Mouse (Mus musculus) embryonic facial prominence, embryonic 12.5 days (tissue): ENCODE data around the gene Lpin3. TPM values are rescaled to one million over a fixed set of nuclear protein-coding genes. Genes with fewer than 3 reads are reported as not detected.

ENCODE experiments used
- ATAC-seq: fragments of 200-750 bp; cut with Nextera tagmentation; 2 replicates; pipeline ENCODE4 v1.8.0; 2017; ENCODE audit not compliant: insufficient number of reproducible peaks, insufficient read depth, low FRiP score, low TSS enrichment
- H3K27ac ChIP-seq: fragments of 300-500 bp; sonication (generic); 2 replicates; pipeline ENCODE4 v1.5.1; 2016; ENCODE audit warnings: mild to moderate bottlenecking
- H3K27me3 ChIP-seq: fragments of 300-500 bp; sonication (generic); 2 replicates; pipeline ENCODE4 v1.6.1; 2016; ENCODE audit warnings: mild to moderate bottlenecking, moderate library complexity
- H3K36me3 ChIP-seq: fragments of 300-500 bp; sonication (generic); 2 replicates; pipeline ENCODE4 v1.6.1; 2016; ENCODE audit warnings: mild to moderate bottlenecking
- H3K4me1 ChIP-seq: fragments of 300-500 bp; sonication (generic); 2 replicates; pipeline ENCODE4 v1.6.1; 2016
- H3K4me2 ChIP-seq: fragments of 300-500 bp; sonication (generic); replicated peaks from 2 replicates; pipeline ENCODE4 v1.6.1; 2016; ENCODE audit warnings: mild to moderate bottlenecking, moderate library complexity
- H3K4me3 ChIP-seq: fragments of 300-500 bp; sonication (generic); 2 replicates; pipeline ENCODE4 v1.5.1; 2016; ENCODE audit warnings: mild to moderate bottlenecking
- H3K9ac ChIP-seq: fragments of 300-500 bp; sonication (generic); 2 replicates; pipeline ENCODE4 v1.6.1; 2016; ENCODE audit warnings: mild to moderate bottlenecking, moderate library complexity
- H3K9me3 ChIP-seq: fragments of 300-500 bp; sonication (generic); 2 replicates; pipeline ENCODE4 v1.6.1; 2016; ENCODE audit warnings: mild to moderate bottlenecking, moderate library complexity
- WGBS: fragments of 180-500 bp; shearing (Covaris S2); methylation state at CpG from one replicate; pipeline ENCODE4 v1.1.7; 2016; 5-methylcytosine and 5-hydroxymethylcytosine counted together
- polyA plus RNA-seq: library from polyadenylated mRNA; unstranded; fragments of >200 nt; fragmentation: Nextera tagmentation; extraction: Ambion mirVana; gene quantifications from 2 replicates; pipeline ENCODE4 v1.2.1, GENCODE M21; 2016

Gene Lpin3
- 2.1 and 2.7 TPM in 2 replicates for polyA plus RNA-seq

GRCm38 (mm10) chr2:160880453-160881195, at the start of gene Lpin3:
Gene Lpin3, plus strand, starts transcription at chr2:160880670.
- H3K4me2 ChIP-seq = no peak within 1 kb of the TSS
- no peaks in the 10 kb centered on the region for H3K27me3 ChIP-seq
- no peaks in the 10 kb centered on the region for H3K9me3 ChIP-seq
- no peaks in the 10 kb centered on the region for H3K4me1 ChIP-seq
- ATAC-seq = no peak
- no peak within 1 kb of the TSS for H3K9ac ChIP-seq
- H3K36me3 ChIP-seq = no peaks in the 10 kb centered on the region
- no peak within 1 kb of the TSS for H3K4me3 ChIP-seq
- 69% methylated on average over 13 of the region's 13 CpGs for WGBS
- no peak within 1 kb of the TSS for H3K27ac ChIP-seq

DNA sequence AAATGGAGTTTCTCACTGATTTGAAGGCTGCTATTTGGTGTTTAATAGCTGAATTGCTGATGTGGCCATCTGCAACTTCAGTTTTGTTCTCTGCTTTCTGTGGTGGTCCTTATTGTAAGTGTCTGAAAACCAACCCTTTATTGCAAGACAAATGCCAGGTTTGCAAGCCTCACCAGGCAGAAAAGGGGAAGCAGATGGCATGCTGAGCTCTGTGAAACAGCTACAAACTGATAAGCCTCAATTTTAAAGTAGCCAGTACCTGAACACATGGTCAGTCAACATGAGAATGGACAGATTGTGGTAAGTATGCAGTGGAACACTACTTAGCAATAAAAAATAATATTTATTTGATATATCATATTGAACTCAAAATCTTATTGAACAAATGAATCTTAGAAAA, 39.6 kb upstream of the Lpin3 start:
- Histone ChIP-seq H3K36me3 (no peaks in the 10 kb centered on the region), H3K4me1 (no peaks in the 10 kb centered on the region), H3K4me3 (no peak overlapping the region), H3K27ac (no peak overlapping the region), H3K27me3 (no peaks in the 10 kb centered on the region), H3K9me3 (no peaks in the 10 kb centered on the region), H3K9ac (no peak overlapping the region), H3K4me2 (no peak overlapping the region)
- ATAC-seq = no peak

- no peak overlapping the region for H3K27ac ChIP-seq
- no peaks in the 10 kb centered on the region for H3K4me1 ChIP-seq
- no peak overlapping the region for H3K9ac ChIP-seq
- no peak for ATAC-seq
- no peak overlapping the region for H3K4me2 ChIP-seq
- H3K27me3 ChIP-seq = no peaks in the 10 kb centered on the region
- H3K36me3 ChIP-seq = no peaks in the 10 kb centered on the region
- no peaks in the 10 kb centered on the region for H3K9me3 ChIP-seq
- 75% methylated on average over 1 of the region's 1 CpGs for WGBS
- H3K4me3 ChIP-seq = no peak overlapping the region
Observed at GRCm38 (mm10) chr2:160847664-160848063, 32.8 kb upstream of the Lpin3 start.

DNA sequence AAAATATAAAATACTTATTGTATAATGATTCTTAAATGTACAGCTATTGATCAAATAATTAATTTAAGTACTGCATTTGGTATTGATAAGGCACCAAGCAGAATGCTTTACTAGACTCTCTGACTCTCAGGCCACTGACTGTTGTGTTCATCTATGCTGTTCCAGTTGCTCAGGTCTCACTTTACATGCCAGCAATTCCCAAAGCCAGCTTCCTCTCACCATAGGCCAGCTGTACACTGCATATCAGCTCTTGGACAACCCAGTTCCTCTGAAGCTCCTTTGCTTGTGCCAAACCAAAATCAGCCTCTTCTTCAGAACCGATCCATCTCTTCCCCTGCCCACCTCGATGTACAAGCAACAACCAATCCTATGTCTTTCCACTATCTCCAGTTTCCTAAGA, 32.3 kb upstream of the Lpin3 start:
- Histone ChIP-seq H3K27ac (no peak overlapping the region), H3K27me3 (no peaks in the 10 kb centered on the region), H3K4me2 (no peak overlapping the region), H3K4me3 (no peak overlapping the region), H3K4me1 (no peaks in the 10 kb centered on the region), H3K9ac (no peak overlapping the region), H3K36me3 (no peaks in the 10 kb centered on the region), H3K9me3 (no peaks in the 10 kb centered on the region)
- no peak for ATAC-seq
- WGBS = 91% methylated on average over 2 of the region's 2 CpGs

GRCm38 (mm10) chr2:160849617-160850240, 30.7 kb upstream of the Lpin3 start:
- Histone ChIP-seq H3K9me3 (no peaks in the 10 kb centered on the region), H3K4me1 (no peaks in the 10 kb centered on the region), H3K4me3 (no peak overlapping the region), H3K4me2 (no peak overlapping the region), H3K27me3 (no peaks in the 10 kb centered on the region), H3K27ac (no peak overlapping the region), H3K9ac (no peak overlapping the region), H3K36me3 (no peaks in the 10 kb centered on the region)
- ATAC-seq = no peak
- WGBS = 77% methylated on average over 3 of the region's 3 CpGs

DNA sequence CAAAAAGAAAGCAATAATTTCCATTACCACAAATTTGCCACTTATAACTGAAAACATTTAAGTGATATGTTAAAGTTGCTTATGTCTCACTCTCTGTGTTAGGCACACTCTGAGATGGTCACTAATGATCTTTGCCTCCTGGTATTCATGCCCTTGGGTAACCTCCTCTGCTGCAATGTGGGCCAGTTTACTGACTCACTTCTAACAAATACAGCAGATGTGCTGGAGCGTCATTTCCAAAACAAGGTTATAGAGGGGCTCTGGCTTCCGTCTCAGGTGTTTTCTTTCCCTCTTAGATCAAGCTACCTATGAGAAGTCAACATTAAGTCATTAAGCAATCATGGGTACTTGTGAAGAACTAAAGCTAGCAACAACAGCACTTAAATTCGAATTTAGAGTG, 30.1 kb upstream of the Lpin3 start:
- ATAC-seq = no peak
- Histone ChIP-seq H3K9ac (no peak overlapping the region), H3K27ac (no peak overlapping the region), H3K4me2 (no peak overlapping the region), H3K4me1 (no peaks in the 10 kb centered on the region), H3K9me3 (no peaks in the 10 kb centered on the region), H3K27me3 (no peaks in the 10 kb centered on the region), H3K36me3 (no peaks in the 10 kb centered on the region), H3K4me3 (no peak overlapping the region)
- WGBS = 72% methylated on average over 3 of the region's 3 CpGs

DNA sequence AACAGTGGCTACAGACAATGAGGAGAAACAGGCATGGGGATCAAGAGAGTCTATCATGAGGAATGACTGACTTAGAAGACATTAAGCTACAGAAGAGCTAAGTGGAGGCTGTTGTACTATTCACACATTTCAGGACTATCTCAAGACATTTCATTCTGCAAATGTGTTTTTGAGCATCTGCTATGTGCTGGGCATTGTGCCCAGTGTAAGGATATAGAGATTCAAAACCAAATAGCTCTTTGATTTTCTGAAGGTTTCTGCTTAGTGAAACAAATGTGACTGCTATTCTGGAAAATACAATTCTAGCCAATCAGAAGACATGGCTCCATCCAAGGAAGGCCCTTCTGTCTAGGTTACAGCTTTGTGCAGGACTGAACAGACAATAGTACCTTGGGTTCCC, 25.8 kb upstream of the Lpin3 start:
- no peak overlapping the region for H3K4me2 ChIP-seq
- H3K4me1 ChIP-seq = no peaks in the 10 kb centered on the region
- no peaks in the 10 kb centered on the region for H3K36me3 ChIP-seq
- H3K4me3 ChIP-seq = no peak overlapping the region
- H3K27me3 ChIP-seq = no peaks in the 10 kb centered on the region
- H3K27ac ChIP-seq = no peak overlapping the region
- ATAC-seq = no peak
- no peaks in the 10 kb centered on the region for H3K9me3 ChIP-seq
- H3K9ac ChIP-seq = no peak overlapping the region

- H3K27me3 ChIP-seq = no peaks in the 10 kb centered on the region
- H3K36me3 ChIP-seq = no peaks in the 10 kb centered on the region
- no peak overlapping the region for H3K4me2 ChIP-seq
- H3K9ac ChIP-seq = no peak overlapping the region
- H3K9me3 ChIP-seq = no peaks in the 10 kb centered on the region
- no peak for ATAC-seq
- 75% methylated on average over 5 of the region's 5 CpGs for WGBS
- no peak overlapping the region for H3K4me3 ChIP-seq
- no peaks in the 10 kb centered on the region for H3K4me1 ChIP-seq
- H3K27ac ChIP-seq = no peak overlapping the region
Observed at GRCm38 (mm10) chr2:160856359-160857102, 23.9 kb upstream of the Lpin3 start.

DNA sequence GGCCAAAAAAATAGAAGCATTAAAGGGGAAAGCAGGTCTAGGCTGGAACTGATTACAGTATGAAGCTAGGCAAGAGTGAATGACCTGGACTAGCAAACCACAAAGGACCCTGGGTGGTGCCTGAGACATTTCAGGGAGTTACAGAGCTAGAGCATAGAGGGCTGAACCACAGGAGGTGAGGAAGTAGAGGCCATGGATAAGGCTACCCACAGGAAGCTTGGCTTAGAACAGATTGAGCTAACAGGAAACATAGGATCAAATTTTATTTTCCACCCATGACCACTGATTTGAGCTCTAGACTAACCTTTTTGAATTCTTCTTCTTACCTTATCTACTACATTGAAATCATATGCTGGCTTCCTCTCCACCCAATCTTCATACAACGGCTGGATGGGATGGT, 20.1 kb upstream of the Lpin3 start:
- Histone ChIP-seq H3K9ac (no peak overlapping the region), H3K9me3 (no peaks in the 10 kb centered on the region), H3K4me1 (no peaks in the 10 kb centered on the region), H3K27me3 (no peaks in the 10 kb centered on the region), H3K4me3 (no peak overlapping the region), H3K4me2 (no peak overlapping the region), H3K27ac (no peak overlapping the region), H3K36me3 (no peaks in the 10 kb centered on the region)
- 58% methylated on average over 1 of the region's 1 CpGs for WGBS
- ATAC-seq = no peak

DNA sequence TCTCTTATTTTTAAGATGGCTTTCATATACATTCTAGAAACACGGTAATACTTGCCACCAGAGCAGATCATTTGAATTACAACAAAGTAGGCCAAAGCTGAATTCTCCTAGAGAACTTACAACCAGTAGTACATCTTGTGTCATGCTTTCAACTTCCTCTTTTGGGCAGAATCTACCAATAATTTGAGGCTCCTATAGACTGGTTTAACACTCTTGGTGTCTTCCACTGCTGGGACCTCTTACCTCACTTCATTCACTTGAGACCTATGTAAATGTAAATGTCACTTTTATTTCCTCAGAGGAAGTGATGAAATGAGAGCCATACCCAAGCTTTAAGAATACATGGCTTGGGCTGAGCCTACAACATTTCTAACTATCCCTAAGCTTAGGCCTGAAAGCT, 16.4 kb upstream of the Lpin3 start:
- H3K27me3 ChIP-seq = no peaks in the 10 kb centered on the region
- no peaks in the 10 kb centered on the region for H3K36me3 ChIP-seq
- no peak overlapping the region for H3K4me2 ChIP-seq
- H3K4me3 ChIP-seq = no peak overlapping the region
- H3K9ac ChIP-seq = no peak overlapping the region
- WGBS = 82% methylated on average over 1 of the region's 1 CpGs
- no peaks in the 10 kb centered on the region for H3K4me1 ChIP-seq
- no peak for ATAC-seq
- H3K27ac ChIP-seq = no peak overlapping the region
- H3K9me3 ChIP-seq = no peaks in the 10 kb centered on the region

GRCm38 (mm10) chr2:160865266-160865665, 15.2 kb upstream of the Lpin3 start:
- 80% methylated on average over 2 of the region's 2 CpGs for WGBS

DNA sequence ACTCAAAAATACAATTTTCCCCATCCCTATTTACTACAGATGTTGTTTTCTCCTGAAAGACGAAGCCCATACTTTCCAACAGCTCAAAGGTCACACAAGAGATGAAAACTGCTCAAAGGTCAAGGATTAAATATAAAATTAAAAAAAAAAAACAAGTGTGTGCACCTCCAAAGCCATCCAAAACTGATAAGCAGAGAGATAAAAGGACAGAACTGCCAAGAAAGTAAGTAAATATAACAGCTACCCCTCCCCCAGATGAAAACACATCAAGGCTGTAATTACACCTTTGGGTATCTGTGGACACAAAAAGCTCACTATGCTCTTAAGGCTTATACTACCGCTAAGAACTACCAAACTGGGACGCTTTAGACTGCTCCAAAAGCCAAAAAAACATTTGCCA, 11.0 kb upstream of the Lpin3 start:
- Histone ChIP-seq H3K9ac (no peak overlapping the region), H3K4me3 (no peak overlapping the region), H3K4me1 (peaks cover 5% of the 10 kb centered on the region), H3K27ac (no peak overlapping the region), H3K27me3 (no peaks in the 10 kb centered on the region), H3K4me2 (no peak overlapping the region), H3K9me3 (no peaks in the 10 kb centered on the region), H3K36me3 (no peaks in the 10 kb centered on the region)
- 65% methylated on average over 3 of the region's 3 CpGs for WGBS
- no peak for ATAC-seq

More at GRCm38 (mm10) chr2:160865266-160865665, 15.2 kb upstream of the Lpin3 start:
- Histone ChIP-seq H3K9ac (no peak overlapping the region), H3K27me3 (no peaks in the 10 kb centered on the region), H3K9me3 (no peaks in the 10 kb centered on the region), H3K4me1 (no peaks in the 10 kb centered on the region), H3K4me2 (no peak overlapping the region), H3K36me3 (no peaks in the 10 kb centered on the region), H3K27ac (no peak overlapping the region), H3K4me3 (no peak overlapping the region)
- no peak for ATAC-seq
